Mouse (Mus musculus): ENCODE data around the gene Ripor1.

- TF ChIP-seq CTCF (IDR thresholded peaks at IDR 0.05; ENCODE audit: low read depth): no peak
- TF ChIP-seq EP300 (IDR thresholded peaks at IDR 0.05; ENCODE audit: low read depth): no peak
Observed at GRCm38 (mm10) chr8:105565401-105565881, 39.6 kb upstream of the Ripor1 start.
